Mouse (Mus musculus): ENCODE results near the gene Erg. TPM values are rescaled to one million over a fixed set of nuclear protein-coding genes. Genes with fewer than 3 reads are reported as not detected.

Gene Erg
- polyA plus RNA-seq, 1 experiment from 2014 or later, result 2.1 TPM

DNA sequence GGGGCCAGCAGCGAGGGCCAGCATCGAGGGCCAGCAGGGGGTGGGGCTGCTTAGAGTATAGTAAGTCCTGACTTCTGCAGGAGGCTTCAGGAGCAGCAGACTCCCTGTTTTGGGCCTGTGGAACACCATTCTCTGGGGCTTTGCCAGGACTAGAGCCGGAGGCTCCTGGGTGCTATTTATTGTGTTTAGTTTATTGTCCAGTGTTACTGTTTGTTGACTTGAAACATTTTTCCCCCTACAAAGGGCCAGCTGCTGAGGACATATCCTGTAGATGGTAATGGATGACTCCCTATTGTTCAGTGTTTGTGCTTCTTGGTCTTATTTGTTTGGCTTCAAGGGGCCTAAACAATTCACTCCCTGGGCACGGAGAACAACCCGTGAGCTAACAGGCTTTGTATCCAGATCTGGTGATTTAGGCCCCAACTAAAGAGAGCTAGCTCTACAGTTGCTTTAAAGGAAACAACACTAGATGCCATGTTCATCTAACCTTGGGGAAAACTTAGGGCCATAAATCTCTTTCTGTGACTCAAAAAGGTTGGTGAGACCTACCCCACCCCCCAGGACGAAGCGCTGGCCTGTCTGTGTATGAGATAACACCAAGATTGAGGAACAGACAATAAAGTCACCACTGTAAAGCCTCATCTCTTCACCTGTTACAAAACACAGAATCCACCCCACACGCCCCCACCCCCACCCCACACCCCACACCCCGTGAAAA is 137.6 kb downstream of the Erg start:
- no peaks in the 10 kb centered on the region for H3K9me3 ChIP-seq (ENCODE audit: control insufficient read depth, low read length)
- 50% methylated on average over 9 of the region's 9 CpGs for WGBS
- no peak overlapping the region for H3K4me2 ChIP-seq (ENCODE audit: low read depth)
- H3K27ac ChIP-seq (ENCODE audit: low read depth, low read length), result 0 out of 2 replicates have a peak overlapping the region, but pooled peaks have one; percentile 27
- H3K4me3 ChIP-seq (ENCODE audit: low read depth, low read length), result no peak overlapping the region
- DNase-seq (ENCODE audit: low spot score) (peak; percentile 22), ATAC-seq (ENCODE audit: insufficient read depth, low FRiP score, low TSS enrichment) (0 out of 2 replicates have a peak, but pooled peaks have one; percentile 27)
- no peaks in the 10 kb centered on the region for H3K4me1 ChIP-seq (ENCODE audit: control insufficient read depth, insufficient read depth, low read length)
- H3K36me3 ChIP-seq (ENCODE audit: control insufficient read depth, insufficient read depth, low read length), result no peaks in the 10 kb centered on the region
- no peak overlapping the region for H3K9ac ChIP-seq (ENCODE audit: low read length)
- no peaks in the 10 kb centered on the region for H3K27me3 ChIP-seq (ENCODE audit: control insufficient read depth, insufficient read depth, low read length)

DNA sequence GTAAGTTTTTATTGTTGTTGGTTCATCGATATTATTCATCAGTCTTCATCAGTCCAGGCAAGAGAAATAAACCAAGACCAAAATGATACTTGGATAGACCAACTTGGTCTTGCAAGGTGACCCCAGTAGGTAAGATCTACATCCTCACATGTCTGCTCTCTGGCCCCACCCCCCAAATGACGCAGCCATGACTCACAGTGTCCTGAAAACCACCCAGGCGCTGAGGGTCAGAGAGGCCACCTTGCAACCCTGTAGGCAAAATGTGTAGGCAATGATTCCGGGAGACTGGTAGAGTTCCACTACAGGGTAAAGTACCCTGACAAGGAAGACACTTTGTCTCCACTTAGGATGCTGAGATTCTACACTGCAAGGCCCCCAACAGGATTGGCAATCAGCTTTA is 138.5 kb downstream of the Erg start:
- DNase-seq (ENCODE audit: low spot score), result no peak
- no peaks in the 10 kb centered on the region for H3K4me1 ChIP-seq (ENCODE audit: control insufficient read depth, insufficient read depth, low read length)
- no peak overlapping the region for H3K4me3 ChIP-seq (ENCODE audit: low read depth, low read length)
- H3K9ac ChIP-seq (ENCODE audit: low read length), result no peak overlapping the region
- no peak overlapping the region for H3K4me2 ChIP-seq (ENCODE audit: low read depth)
- ATAC-seq (ENCODE audit: insufficient read depth, low FRiP score, low TSS enrichment), result no peak
- H3K27me3 ChIP-seq (ENCODE audit: control insufficient read depth, insufficient read depth, low read length), result no peaks in the 10 kb centered on the region
- H3K27ac ChIP-seq (ENCODE audit: low read depth, low read length), result no peak overlapping the region
- 78% methylated on average over 4 of the region's 4 CpGs for WGBS
- H3K9me3 ChIP-seq (ENCODE audit: control insufficient read depth, low read length), result no peaks in the 10 kb centered on the region
- H3K36me3 ChIP-seq (ENCODE audit: control insufficient read depth, insufficient read depth, low read length), result no peaks in the 10 kb centered on the region

DNA sequence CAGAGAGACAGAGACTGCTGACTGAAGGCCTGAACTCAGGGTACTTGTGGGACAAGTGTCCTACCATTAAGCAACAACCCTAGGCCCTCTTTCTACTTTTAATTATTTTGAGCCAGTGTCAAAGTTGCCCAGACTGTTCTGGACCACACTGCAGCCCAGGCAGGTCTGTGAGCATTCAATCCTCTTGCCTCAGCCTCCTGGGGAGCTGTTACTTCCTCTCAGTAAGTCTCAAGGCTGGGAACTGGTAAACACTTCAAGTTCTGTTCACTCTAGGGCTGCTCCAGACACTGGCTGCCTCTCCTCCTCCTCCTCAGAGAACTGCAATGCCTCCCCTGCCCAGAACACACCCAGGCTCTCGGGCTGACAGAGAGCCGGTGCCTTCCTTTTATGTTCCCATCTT is 140.0 kb downstream of the Erg start:
- 45% methylated on average over 2 of the region's 2 CpGs for WGBS
- Histone ChIP-seq H3K27ac (ENCODE audit: low read depth, low read length) (no peak overlapping the region), H3K4me2 (ENCODE audit: low read depth) (no peak overlapping the region), H3K9me3 (ENCODE audit: control insufficient read depth, low read length) (no peaks in the 10 kb centered on the region), H3K27me3 (ENCODE audit: control insufficient read depth, insufficient read depth, low read length) (no peaks in the 10 kb centered on the region), H3K4me1 (ENCODE audit: control insufficient read depth, insufficient read depth, low read length) (no peaks in the 10 kb centered on the region), H3K4me3 (ENCODE audit: low read depth, low read length) (no peak overlapping the region), H3K36me3 (ENCODE audit: control insufficient read depth, insufficient read depth, low read length) (no peaks in the 10 kb centered on the region), H3K9ac (ENCODE audit: low read length) (no peak overlapping the region)
- ATAC-seq (ENCODE audit: insufficient read depth, low FRiP score, low TSS enrichment), result no peak
- DNase-seq (ENCODE audit: low spot score), result no peak

DNA sequence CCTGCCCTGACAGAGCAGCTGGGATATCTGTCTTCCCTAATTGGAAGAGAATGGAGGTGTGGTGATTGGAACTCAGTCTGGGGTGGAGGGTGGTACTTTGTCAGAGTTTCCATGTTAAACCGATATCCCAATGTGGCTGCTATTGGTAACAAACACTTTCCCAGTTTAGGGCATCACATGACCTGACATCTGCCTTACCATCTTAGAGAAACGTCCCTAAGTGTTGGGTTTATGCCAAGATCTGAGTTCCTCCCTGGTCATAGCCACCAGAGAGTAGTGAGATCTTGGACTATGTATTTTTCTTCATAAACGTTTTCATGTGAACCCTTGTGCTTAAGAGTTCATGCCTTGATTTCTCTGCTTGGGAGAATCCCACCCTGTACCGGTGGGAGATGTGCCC is 144.4 kb downstream of the Erg start:
- no peak overlapping the region for H3K27ac ChIP-seq (ENCODE audit: low read depth, low read length)
- no peaks in the 10 kb centered on the region for H3K36me3 ChIP-seq (ENCODE audit: control insufficient read depth, insufficient read depth, low read length)
- DNase-seq (ENCODE audit: low spot score) (no peak), ATAC-seq (ENCODE audit: insufficient read depth, low FRiP score, low TSS enrichment) (no peak)
- WGBS, result 80% methylated on average over 4 of the region's 4 CpGs
- H3K27me3 ChIP-seq (ENCODE audit: control insufficient read depth, insufficient read depth, low read length), result no peaks in the 10 kb centered on the region
- H3K9ac ChIP-seq (ENCODE audit: low read length), result no peak overlapping the region
- H3K4me2 ChIP-seq (ENCODE audit: low read depth), result no peak overlapping the region
- H3K4me3 ChIP-seq (ENCODE audit: low read depth, low read length), result no peak overlapping the region
- H3K9me3 ChIP-seq (ENCODE audit: control insufficient read depth, low read length), result no peaks in the 10 kb centered on the region
- H3K4me1 ChIP-seq (ENCODE audit: control insufficient read depth, insufficient read depth, low read length), result no peaks in the 10 kb centered on the region

DNA sequence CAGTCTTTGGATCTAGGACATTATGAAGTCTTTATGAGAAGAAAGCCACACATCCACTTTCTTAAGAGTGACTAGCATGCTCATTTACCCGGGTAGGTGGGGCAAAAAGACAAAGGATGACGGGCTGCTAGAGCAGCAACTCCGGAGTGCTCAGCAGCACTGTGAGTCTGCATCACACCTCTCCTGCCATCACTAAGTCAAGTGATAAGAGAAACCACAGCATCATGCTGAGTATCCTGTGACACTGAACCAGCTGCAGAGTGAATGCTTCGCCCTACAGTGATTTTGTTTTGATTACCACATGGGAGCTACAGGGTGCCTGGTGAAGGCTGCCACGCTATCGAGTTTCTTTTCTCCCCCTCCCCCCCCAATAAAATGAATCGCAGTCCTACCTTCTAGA is 145.2 kb downstream of the Erg start:
- no peak overlapping the region for H3K4me2 ChIP-seq (ENCODE audit: low read depth)
- H3K9ac ChIP-seq (ENCODE audit: low read length), result no peak overlapping the region
- H3K4me1 ChIP-seq (ENCODE audit: control insufficient read depth, insufficient read depth, low read length), result no peaks in the 10 kb centered on the region
- ATAC-seq (ENCODE audit: insufficient read depth, low FRiP score, low TSS enrichment) (no peak), DNase-seq (ENCODE audit: low spot score) (no peak)
- H3K4me3 ChIP-seq (ENCODE audit: low read depth, low read length), result no peak overlapping the region
- H3K27me3 ChIP-seq (ENCODE audit: control insufficient read depth, insufficient read depth, low read length), result no peaks in the 10 kb centered on the region
- WGBS, result 64% methylated on average over 7 of the region's 7 CpGs
- no peaks in the 10 kb centered on the region for H3K36me3 ChIP-seq (ENCODE audit: control insufficient read depth, insufficient read depth, low read length)
- no peaks in the 10 kb centered on the region for H3K9me3 ChIP-seq (ENCODE audit: control insufficient read depth, low read length)
- no peak overlapping the region for H3K27ac ChIP-seq (ENCODE audit: low read depth, low read length)

DNA sequence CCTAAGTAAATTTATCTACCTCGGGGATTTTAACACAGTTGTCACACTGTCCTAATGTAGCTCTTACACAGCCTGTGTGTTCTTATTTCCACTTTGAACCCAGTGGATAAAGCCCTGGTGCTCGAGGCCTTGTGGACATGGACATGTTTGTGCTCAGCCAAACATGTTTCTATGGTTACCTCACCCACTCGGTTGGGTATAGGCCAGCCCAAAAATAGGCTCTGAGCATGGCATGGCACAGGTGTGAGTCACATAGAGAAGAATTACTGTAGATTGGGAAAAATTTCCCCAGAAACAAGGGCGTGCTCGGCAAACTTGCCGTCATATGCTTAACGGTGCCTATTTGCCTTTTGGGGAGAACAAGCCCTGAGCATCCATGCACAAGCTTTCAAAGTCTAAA is 146.1 kb downstream of the Erg start:
- Histone ChIP-seq H3K4me3 (ENCODE audit: low read depth, low read length) (no peak overlapping the region), H3K4me2 (ENCODE audit: low read depth) (no peak overlapping the region), H3K27ac (ENCODE audit: low read depth, low read length) (no peak overlapping the region), H3K4me1 (ENCODE audit: control insufficient read depth, insufficient read depth, low read length) (no peaks in the 10 kb centered on the region), H3K9me3 (ENCODE audit: control insufficient read depth, low read length) (no peaks in the 10 kb centered on the region), H3K36me3 (ENCODE audit: control insufficient read depth, insufficient read depth, low read length) (no peaks in the 10 kb centered on the region), H3K27me3 (ENCODE audit: control insufficient read depth, insufficient read depth, low read length) (no peaks in the 10 kb centered on the region), H3K9ac (ENCODE audit: low read length) (no peak overlapping the region)
- no peak for DNase-seq (ENCODE audit: low spot score)
- ATAC-seq (ENCODE audit: insufficient read depth, low FRiP score, low TSS enrichment), result no peak
- WGBS, result 91% methylated on average over 7 of the region's 7 CpGs

DNA sequence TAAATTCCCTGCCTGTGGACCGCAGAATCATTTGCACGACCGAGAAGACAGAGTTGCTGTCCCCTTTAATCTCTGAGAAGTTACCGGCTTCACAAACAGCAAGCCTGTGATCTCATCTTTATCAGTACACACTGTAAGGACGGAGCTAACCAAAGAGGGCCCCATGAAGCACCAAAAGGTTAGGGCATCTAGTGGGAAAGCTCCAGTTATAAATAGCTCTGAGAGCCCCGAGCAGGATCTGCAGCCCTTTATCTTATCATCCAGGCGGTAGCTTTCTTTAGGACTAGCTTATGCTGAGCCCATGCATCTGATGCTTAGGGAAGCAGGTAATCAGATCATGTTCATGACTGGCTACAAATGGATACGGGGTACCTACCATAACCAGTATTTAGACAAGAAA is 146.6 kb downstream of the Erg start:
- Histone ChIP-seq H3K4me1 (ENCODE audit: control insufficient read depth, insufficient read depth, low read length) (no peaks in the 10 kb centered on the region), H3K36me3 (ENCODE audit: control insufficient read depth, insufficient read depth, low read length) (no peaks in the 10 kb centered on the region), H3K9me3 (ENCODE audit: control insufficient read depth, low read length) (no peaks in the 10 kb centered on the region), H3K9ac (ENCODE audit: low read length) (no peak overlapping the region), H3K4me2 (ENCODE audit: low read depth) (no peak overlapping the region), H3K27me3 (ENCODE audit: control insufficient read depth, insufficient read depth, low read length) (no peaks in the 10 kb centered on the region), H3K4me3 (ENCODE audit: low read depth, low read length) (no peak overlapping the region), H3K27ac (ENCODE audit: low read depth, low read length) (no peak overlapping the region)
- DNase-seq (ENCODE audit: low spot score) (no peak), ATAC-seq (ENCODE audit: insufficient read depth, low FRiP score, low TSS enrichment) (no peak)
- 75% methylated on average over 8 of the region's 8 CpGs for WGBS

DNA sequence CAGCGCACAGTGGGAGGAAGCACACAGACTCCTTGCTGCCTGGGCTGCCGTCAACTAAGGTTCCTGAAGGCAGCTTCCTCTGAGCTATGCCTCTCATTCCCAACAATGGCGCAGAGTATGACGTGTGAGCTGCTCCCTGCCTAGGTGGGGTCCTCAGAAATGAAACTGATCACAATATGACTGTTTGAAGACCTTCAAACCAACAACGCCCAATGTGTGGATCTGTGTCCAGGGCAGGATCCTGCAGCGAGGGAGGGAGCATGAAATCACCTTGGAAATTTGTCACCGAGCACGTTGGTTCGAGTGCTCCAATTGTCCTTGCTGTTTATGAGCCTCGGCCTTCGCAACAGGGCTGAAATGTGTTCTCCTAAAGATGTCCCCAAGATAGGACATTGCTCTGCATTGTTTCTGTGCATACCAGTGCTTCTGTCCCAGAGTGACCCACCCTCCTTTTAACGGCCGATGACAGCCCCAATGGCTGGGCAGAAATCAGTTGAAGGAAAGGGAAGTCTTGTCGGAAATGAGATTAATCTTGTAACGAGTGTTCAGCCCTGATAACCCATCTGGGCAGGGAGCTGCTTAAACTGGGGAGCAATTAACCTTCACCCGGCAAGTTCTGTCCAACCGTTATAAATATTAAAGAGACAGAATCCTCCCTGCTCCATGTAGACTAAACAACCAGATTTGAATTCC is 147.4 kb downstream of the Erg start:
- Histone ChIP-seq H3K4me3 (ENCODE audit: low read depth, low read length) (no peak overlapping the region), H3K9me3 (ENCODE audit: control insufficient read depth, low read length) (no peaks in the 10 kb centered on the region), H3K9ac (ENCODE audit: low read length) (no peak overlapping the region), H3K36me3 (ENCODE audit: control insufficient read depth, insufficient read depth, low read length) (no peaks in the 10 kb centered on the region), H3K27ac (ENCODE audit: low read depth, low read length) (no peak overlapping the region), H3K27me3 (ENCODE audit: control insufficient read depth, insufficient read depth, low read length) (no peaks in the 10 kb centered on the region), H3K4me2 (ENCODE audit: low read depth) (no peak overlapping the region), H3K4me1 (ENCODE audit: control insufficient read depth, insufficient read depth, low read length) (no peaks in the 10 kb centered on the region)
- no peak for DNase-seq (ENCODE audit: low spot score)
- ATAC-seq (ENCODE audit: insufficient read depth, low FRiP score, low TSS enrichment), result no peak
- 81% methylated on average over 17 of the region's 17 CpGs for WGBS

DNA sequence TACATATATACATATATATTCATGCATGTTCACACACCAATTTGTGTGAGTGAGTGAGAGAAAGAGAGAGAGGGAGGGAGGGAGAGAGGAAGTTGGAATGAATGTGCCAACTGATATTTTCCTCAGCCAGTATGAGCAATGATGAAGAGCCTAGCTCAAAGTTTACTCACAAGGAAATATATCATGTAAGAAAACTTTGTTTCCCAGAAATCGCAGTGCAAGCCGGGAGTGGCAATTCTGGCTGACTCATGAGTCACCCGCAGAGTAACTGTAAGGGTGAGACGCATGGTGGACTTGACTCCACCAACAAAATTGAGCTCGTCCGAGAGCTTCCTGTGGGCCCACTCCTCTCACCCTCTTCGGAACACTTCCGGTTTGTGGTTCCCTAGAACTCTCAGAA is 149.8 kb downstream of the Erg start:
- Histone ChIP-seq H3K36me3 (ENCODE audit: control insufficient read depth, insufficient read depth, low read length) (no peaks in the 10 kb centered on the region), H3K4me3 (ENCODE audit: low read depth, low read length) (no peak overlapping the region), H3K27me3 (ENCODE audit: control insufficient read depth, insufficient read depth, low read length) (no peaks in the 10 kb centered on the region), H3K9me3 (ENCODE audit: control insufficient read depth, low read length) (no peaks in the 10 kb centered on the region), H3K27ac (ENCODE audit: low read depth, low read length) (no peak overlapping the region), H3K9ac (ENCODE audit: low read length) (no peak overlapping the region), H3K4me1 (ENCODE audit: control insufficient read depth, insufficient read depth, low read length) (no peaks in the 10 kb centered on the region), H3K4me2 (ENCODE audit: low read depth) (no peak overlapping the region)
- 87% methylated on average over 8 of the region's 8 CpGs for WGBS
- DNase-seq (ENCODE audit: low spot score) (no peak), ATAC-seq (ENCODE audit: insufficient read depth, low FRiP score, low TSS enrichment) (no peak)

Data from neural tube, embryonic 11.5 days (tissue).